Mouse (Mus musculus) cerebellum, adult 8-10 months (tissue): ENCODE measurements at regions not wholly inside any gene's neighbourhood (a gene's known extent, or its start where the extent isn't known, plus 50 kb on each side); places are given as distances from the start of the nearest gene placed in this dataset.

ENCODE experiments used
- DNase-seq: peaks from one replicate; pipeline ENCODE4 v3.0.0; 2022

- DNase-seq = no peak
These were observed 64.0 kb upstream of the Cwc22 start for GRCm38 (mm10) chr2:78010066-78010690.

DNA sequence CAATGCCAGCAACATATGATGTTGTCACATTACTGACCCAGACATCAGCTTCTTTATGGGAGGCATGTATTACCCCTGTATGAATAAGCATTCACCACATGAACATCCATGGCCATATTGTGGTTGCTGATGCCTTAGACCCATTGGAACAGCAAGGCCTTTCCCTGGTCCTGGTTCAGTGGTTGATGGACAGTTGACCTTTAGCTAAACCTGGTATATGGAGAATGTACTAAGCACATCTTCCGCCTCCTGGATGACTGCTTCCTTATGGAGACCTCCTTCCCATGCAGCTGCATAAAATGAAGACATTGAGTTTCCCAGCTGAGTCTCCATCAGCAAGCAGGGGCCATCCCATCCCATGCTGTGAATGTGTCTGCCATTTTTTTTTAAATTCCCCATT, 61.9 kb upstream of the Cwc22 start:
- no peak for DNase-seq

- DNase-seq = no peak
These were observed 59.3 kb upstream of the Cwc22 start for GRCm38 (mm10) chr2:78005402-78006021.

GRCm38 (mm10) chr2:78004426-78004825, 58.3 kb upstream of the Cwc22 start:
- DNase-seq = no peak
